Mouse (Mus musculus) heart, postnatal 14 days (tissue): ENCODE data around the gene Maml3. TPM values are rescaled to one million over a fixed set of nuclear protein-coding genes. Genes with fewer than 3 reads are reported as not detected.

Source experiments
- DNase-seq, 2 experiments: peaks; one replicate each; pipeline ENCODE4 v3.0.0; 2021 to 2022
- intact Hi-C: fragments of 180-260 bp; cut with DNase I; formaldehyde crosslinking; loops from one replicate; pipeline ENCODE4 v1.15.1; 2025
- total RNA-seq, 2 experiments: library from RNA; stranded (reverse); gene quantifications; 2 replicates each; pipeline ENCODE4 v1.2.3; 2021

Gene Maml3
- total RNA-seq, 2 experiments from 2014 or later = 3.7 to 5.0 TPM

- no peak for DNase-seq
- intact Hi-C loops = no loop called here
Observed at GRCm38 (mm10) chr3:51927043-51927442, 177.8 kb downstream of the Maml3 start.

- no peak for DNase-seq
- intact Hi-C loops = no loop called here
Observed at GRCm38 (mm10) chr3:51925758-51926157, 179.1 kb downstream of the Maml3 start.

GRCm38 (mm10) chr3:51924636-51925035, 180.2 kb downstream of the Maml3 start:
- intact Hi-C loops = no loop called here

DNA sequence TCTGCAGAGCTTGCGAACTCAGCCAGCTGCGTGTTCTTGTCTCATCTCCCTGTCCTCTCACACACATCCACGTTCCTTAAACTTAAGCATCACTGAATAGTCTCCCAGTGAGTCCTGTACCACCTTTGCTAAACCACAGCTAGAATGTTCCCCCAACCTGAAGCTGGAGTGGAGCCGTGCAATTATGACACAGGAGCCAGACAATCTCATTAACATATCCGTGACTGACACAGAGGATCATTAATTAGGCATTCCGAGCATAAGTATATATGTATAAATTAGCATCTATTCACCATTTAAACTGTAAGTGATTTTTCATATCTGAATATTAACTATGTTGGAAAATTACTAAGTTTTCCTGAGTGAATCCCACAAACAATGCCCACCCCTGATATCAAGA, 181.1 kb downstream of the Maml3 start:
- no peak for DNase-seq
- intact Hi-C loops = no loop called here

More at GRCm38 (mm10) chr3:51924636-51925035, 180.2 kb downstream of the Maml3 start:
- no peak for DNase-seq

DNA sequence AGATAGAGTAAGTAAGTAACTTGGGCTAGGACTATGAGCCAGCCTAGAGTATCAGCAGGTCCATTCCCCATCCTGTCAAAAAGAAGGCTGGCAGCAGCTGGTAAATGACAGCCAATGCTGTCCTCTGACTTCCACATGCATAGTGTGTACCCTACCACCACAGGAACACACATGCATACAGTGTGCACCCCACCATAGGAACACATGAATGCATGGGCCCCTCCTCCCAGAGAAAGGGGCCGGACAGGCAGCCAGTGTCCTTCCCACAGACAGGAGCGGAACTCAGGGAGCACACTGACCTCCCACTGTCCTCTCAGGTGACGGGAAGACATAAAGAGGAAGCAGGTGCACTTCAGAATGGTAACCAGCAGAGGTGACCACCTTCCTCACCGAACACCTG, 188.0 kb downstream of the Maml3 start:
- intact Hi-C loops = loop anchor here (5.0 kb wide), 1 partner anchor 185 kb away; no protein-coding TSS in a partner anchor
- no peak for DNase-seq

GRCm38 (mm10) chr3:51916060-51916870, 188.6 kb downstream of the Maml3 start:
- peak; percentile 57 to 70 for DNase-seq
- intact Hi-C loops = loop anchor here (5.0 kb wide), 1 partner anchor 186 kb away; no protein-coding TSS in a partner anchor

DNA sequence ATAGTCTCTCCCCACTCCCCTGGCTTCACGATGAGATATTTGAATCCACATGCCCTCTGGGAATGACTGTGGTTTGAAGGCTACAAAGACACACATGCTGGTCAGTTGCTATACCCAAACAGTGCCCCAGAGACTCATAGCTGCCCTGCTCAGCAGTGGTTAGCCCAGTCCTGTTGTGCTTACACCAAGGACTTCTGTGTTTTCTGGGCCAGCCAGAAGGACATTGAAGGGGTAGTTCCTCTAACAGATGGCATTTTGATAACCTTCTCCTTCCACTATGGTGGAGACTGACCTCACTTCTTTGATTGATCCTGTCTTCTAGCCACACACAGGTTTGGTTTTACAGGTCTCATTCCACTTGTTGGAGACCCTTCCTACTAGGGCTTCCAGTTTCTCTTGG, 189.5 kb downstream of the Maml3 start:
- intact Hi-C loops = loop anchor here (5.0 kb wide), 1 partner anchor 187 kb away; no protein-coding TSS in a partner anchor
- no peak for DNase-seq

- no peak for DNase-seq
- intact Hi-C loops = loop anchor here (5.0 kb wide), 1 partner anchor 187 kb away; no protein-coding TSS in a partner anchor
Observed at GRCm38 (mm10) chr3:51914900-51915299, 190.0 kb downstream of the Maml3 start.

DNA sequence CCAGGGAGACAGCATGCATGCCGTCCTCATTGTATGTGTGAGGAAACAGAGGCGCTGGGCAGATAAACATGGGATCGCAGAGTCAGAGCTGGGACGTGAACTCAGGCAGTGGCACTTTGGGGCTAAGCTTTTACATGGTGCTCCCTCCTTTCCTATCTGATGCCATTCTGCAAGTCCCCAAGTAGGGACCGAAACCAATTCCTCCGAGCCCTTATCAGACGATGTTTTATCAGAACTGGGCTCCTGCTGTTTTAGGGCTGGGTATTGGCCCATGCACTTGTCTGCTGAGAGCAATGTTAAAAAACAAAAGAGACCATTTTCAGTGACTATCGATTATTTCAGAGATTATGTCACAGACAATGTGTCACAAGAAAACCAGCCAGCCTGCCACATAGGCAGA, 191.4 kb downstream of the Maml3 start:
- intact Hi-C loops = loop anchor here (2.0 kb wide), 1 partner anchor 31 kb away; no protein-coding TSS in a partner anchor
- no peak for DNase-seq

- intact Hi-C loops = loop anchor here (2.0 kb wide), 1 partner anchor 29 kb away; no protein-coding TSS in a partner anchor
- DNase-seq = peak; percentile 61 to 64
Observed at GRCm38 (mm10) chr3:51912214-51912613, 192.7 kb downstream of the Maml3 start.

DNA sequence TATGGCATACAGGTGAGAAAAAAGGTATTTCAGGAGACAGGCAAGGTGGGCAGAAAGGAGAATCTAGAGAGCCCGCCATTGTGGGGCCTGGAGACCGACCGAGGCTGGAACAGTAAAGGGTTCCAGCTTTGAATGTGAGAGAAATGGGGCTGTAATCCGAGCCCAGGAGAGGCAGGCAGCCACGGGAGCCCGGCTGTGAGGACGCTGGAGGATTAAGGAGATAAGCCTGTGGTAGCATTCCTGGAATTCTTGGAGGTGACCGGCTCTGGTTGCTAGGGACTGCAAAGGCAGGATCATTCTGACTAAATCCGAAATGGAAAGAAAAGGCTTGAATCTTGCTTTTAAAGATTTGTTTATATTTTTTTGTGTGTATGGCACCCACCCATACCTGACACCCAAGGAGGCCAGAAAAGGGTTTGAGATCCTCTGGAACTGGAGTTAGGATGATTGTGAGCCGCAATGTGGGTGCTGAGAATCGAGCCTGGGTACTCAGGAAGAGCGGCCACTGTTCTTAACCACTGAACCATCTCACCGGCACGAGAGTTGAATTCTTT, 196.4 kb downstream of the Maml3 start:
- DNase-seq = peak in 1 of 2 experiments; percentile 33
- intact Hi-C loops = no loop called here

GRCm38 (mm10) chr3:51907113-51907860, 197.6 kb downstream of the Maml3 start:
- intact Hi-C loops = no loop called here
- DNase-seq = no peak

GRCm38 (mm10) chr3:51905903-51906302, 199.0 kb downstream of the Maml3 start:
- intact Hi-C loops = no loop called here
- DNase-seq = no peak

- intact Hi-C loops = no loop called here
- no peak for DNase-seq
Observed at GRCm38 (mm10) chr3:51904357-51904855, 200.5 kb downstream of the Maml3 start.

- DNase-seq = no peak
- intact Hi-C loops = no loop called here
Observed at GRCm38 (mm10) chr3:51901151-51901550, 203.7 kb downstream of the Maml3 start.

DNA sequence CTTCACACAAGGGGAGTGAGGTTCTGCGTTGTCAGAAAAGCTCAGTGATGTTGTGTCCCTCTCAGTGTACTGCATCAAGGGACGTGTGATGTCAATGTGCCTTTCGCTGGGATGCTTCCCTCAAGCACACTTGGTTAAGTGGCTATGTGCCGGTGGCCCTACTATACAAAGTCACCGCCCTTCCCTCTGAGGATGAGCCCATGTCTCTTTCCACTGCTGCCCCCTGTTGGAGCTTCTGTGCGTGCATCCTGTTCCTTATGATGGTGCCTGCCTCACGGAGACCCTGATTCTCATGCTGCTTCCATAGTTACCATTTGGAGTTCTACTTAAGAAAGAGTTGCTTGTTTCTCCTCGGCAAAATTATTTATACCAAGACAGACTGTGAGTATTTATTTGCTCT, 210.4 kb downstream of the Maml3 start:
- no peak for DNase-seq
- intact Hi-C loops = loop anchor here (5.0 kb wide), 2 partner anchors 192 to 208 kb away; no protein-coding TSS in a partner anchor

DNA sequence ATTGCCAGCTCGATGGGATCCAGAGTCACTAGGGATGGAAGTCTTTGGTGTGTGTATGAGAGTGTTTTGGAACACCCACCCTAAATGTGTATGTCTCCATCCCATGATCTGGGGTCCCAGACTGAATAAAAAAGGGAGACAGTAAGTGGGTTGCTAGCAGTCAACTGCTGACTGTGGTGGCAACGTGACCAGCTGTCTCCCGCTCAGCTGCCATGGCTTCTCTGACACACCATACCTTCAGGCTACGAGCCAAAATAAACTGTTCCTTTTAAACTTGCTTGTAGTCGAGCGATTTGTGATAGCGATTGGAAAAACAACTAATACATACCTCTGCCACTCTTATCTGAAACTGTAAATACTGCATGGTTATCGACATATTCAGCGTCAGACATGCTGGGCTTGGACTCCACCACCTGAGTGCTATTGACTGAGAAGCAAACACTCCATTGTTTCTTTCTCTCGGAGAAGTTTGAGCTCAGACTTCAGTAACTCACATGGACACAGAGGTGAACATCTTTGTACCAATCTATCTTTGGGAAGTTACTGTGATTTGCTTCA, 213.2 kb downstream of the Maml3 start:
- intact Hi-C loops = loop anchor here (5.0 kb wide), 2 partner anchors 189 to 211 kb away; no protein-coding TSS in a partner anchor
- DNase-seq = no peak

DNA sequence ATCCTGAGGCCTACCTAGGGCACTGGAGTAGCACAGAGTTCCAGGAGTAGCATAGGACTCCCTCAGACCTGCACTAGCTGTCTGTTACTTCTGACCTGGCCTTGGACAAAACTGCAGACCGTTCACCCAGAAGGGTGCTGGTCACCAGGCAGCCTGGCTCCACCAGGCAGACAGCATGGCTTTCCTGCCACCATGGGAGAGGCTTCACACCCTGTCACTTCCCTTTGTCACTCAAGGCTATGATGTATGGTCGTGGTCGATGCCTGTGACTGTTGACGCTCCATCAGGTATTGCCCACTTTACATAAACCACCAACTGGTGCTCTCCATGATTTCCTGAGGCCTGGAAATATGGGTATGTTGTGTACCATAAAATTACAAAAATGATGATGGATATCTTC, 214.7 kb downstream of the Maml3 start:
- DNase-seq = no peak
- intact Hi-C loops = loop anchor here (5.0 kb wide), 2 partner anchors 188 to 212 kb away; no protein-coding TSS in a partner anchor

GRCm38 (mm10) chr3:51889776-51890175, 215.1 kb downstream of the Maml3 start:
- intact Hi-C loops = loop anchor here (5.0 kb wide), 2 partner anchors 187 to 213 kb away; no protein-coding TSS in a partner anchor
- peak; percentile 22 to 53 for DNase-seq
